Mouse (Mus musculus) CH12F3 (cell line): ENCODE measurements around the gene Lamp3.
"Not testable (repeated sequence)": the region's sequence is repeated elsewhere in the genome, so short reads cannot be mapped to it uniquely, and the experiment has no call there.

Experiments used
- in situ Hi-C: fragments of 300-500 bp; cut with MboI; formaldehyde crosslinking; loops from 2 replicates; pipeline ENCODE4 v1.14.3; 2020; ENCODE audit warnings: low sequenced_read_pairs

The Lamp3 gene

GRCm38 (mm10) chr16:19706216-19706615, at the start of gene Lamp3:
Gene Lamp3 (minus strand): TSS chr16:19706375.
- in situ Hi-C loops: no loop called here

- in situ Hi-C loops: no loop called here
Measured at GRCm38 (mm10) chr16:19732896-19733295, 26.7 kb upstream of the Lamp3 start.

GRCm38 (mm10) chr16:19724139-19724538, 18.0 kb upstream of the Lamp3 start:
- in situ Hi-C loops: loop anchor here (10.0 kb wide), 1 partner anchor 371 kb away; the partner anchor contains the start of gene Klhl24

GRCm38 (mm10) chr16:19720959-19721358, 14.8 kb upstream of the Lamp3 start:
- in situ Hi-C loops: loop anchor here (10.0 kb wide), 1 partner anchor 374 kb away; the partner anchor contains the start of gene Klhl24

GRCm38 (mm10) chr16:19707381-19707780, 1.2 kb upstream of the Lamp3 start:
- in situ Hi-C loops: no loop called here

- in situ Hi-C loops: no loop called here
Measured at GRCm38 (mm10) chr16:19699207-19699606, 7.0 kb downstream of the Lamp3 start.

- in situ Hi-C loops: no loop called here
Measured at GRCm38 (mm10) chr16:19670768-19671357, 35.3 kb downstream of the Lamp3 start.

GRCm38 (mm10) chr16:19666312-19666711, 39.9 kb downstream of the Lamp3 start:
- in situ Hi-C loops: no loop called here

GRCm38 (mm10) chr16:19629816-19630215, 76.4 kb downstream of the Lamp3 start, which contains the start of gene Olfr171:
Gene Olfr171 (minus strand): TSS chr16:19629916.
- in situ Hi-C loops: no loop called here

GRCm38 (mm10) chr16:19611782-19612181, 94.4 kb downstream of the Lamp3 start, which contains the start of gene Olfr170:
Gene Olfr170 (minus strand): TSS chr16:19611882.
- in situ Hi-C loops: not testable (repeated sequence)
